Mouse (Mus musculus) left cerebral cortex, postnatal 14 days (tissue): ENCODE results near the gene Tmigd1. TPM values are rescaled to one million over a fixed set of nuclear protein-coding genes. Genes with fewer than 3 reads are reported as not detected.
A peak's percentile ranks its signal among the peaks of the same experiment; 100 is the strongest.

Source experiments
- DNase-seq, 2 experiments: peaks; one replicate each; pipeline ENCODE4 v3.0.0; 2021 to 2022; ENCODE audit warnings: low spot score in 2 of 2, mixed read lengths in 1 of 2
- intact Hi-C: fragments of 180-260 bp; cut with DNase I; formaldehyde crosslinking; loops from one replicate; pipeline ENCODE4 v1.15.1; 2025
- total RNA-seq, 2 experiments: library from RNA; stranded (reverse); gene quantifications; 2 replicates each; pipeline ENCODE4 v1.2.3; 2021

The Tmigd1 gene
- total RNA-seq, 2 experiments from 2014 or later, result not detected

DNA sequence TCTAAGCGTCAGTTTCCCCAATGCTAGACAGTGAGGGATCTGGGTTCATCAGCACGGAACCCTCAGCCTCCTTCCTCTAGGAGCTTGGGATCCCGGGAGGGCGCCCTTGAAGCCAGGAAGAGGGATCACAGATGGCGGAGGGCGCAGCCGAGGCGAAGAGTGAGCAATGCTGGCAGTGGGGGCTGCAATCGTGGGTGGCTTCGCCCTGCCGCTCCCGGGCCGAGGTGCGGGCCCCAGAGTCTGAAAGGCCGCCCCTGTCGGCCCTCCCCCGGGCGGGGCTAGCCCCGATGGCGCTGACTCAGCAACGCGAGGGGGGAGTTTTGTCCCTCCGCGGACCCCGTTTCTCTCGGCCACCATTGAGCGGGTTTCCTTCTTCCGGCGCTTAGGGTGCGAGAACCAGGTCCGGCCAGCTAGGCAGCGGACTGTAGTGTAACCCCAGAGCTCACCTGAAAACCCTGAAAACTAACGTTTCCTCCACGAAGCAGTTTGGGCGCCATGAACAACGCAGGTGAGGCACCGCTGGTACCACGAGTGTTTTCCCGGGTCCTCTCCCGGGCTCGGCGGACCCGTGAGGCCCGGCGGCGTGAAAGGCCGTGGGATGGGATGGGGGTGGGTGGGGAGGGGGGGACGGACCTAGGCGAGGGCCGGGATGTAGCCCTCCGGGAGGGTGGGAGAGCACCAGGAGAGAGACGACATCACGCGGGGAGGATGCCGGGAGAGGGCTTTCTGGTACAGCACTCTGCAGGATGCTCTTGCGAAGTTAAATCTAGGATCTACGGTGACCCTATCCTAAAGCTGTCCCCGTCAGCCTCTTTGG is 43.6 kb downstream of the Tmigd1 start:
- intact Hi-C loops, result loop anchor here (10.0 kb wide), 1 partner anchor 151 kb away; no protein-coding TSS in a partner anchor

DNA sequence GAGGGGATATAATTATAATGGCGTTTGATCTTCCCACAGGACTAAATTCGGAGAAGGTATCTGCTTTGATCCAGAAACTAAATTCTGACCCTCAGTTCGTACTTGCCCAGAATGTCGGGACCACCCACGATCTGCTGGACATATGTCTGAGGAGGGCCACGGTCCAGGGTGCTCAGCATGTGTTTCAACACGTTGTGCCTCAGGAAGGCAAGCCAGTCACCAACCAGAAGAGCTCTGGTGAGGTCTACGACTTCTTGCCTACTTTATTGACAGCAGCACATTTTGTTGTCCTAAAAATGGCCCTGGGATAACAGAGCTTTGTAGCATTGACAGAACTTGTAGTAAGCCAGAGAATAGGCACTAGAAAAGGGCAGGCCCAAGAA is 44.2 kb downstream of the Tmigd1 start:
- intact Hi-C loops, result loop anchor here (10.0 kb wide), 1 partner anchor 151 kb away; no protein-coding TSS in a partner anchor
- DNase-seq, result no peak

More for the DNA sequence above, 43.6 kb downstream of the Tmigd1 start:
- peak; percentile 87 to 93 for DNase-seq

DNA sequence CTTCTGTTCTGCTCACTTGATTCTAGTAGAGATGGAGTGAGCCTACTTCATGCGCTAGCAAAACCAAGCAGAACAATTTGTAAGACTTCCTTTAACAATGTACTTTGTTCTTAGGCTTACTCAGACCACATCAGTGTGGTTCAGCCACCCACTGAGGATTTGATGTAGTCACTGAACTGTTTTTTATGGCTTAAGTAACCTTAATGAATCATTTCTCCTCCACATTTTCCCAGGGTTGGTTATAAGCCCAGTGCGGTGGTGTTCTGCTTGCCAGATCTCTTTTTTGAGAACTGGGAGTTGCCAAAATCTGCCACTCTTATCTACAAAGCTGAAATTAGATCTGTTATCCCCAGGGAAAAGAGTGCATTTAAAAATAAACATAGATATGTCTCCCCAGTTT is 51.6 kb downstream of the Tmigd1 start:
- peak in 1 of 2 experiments; percentile 19 for DNase-seq
- intact Hi-C loops, result no loop called here

DNA sequence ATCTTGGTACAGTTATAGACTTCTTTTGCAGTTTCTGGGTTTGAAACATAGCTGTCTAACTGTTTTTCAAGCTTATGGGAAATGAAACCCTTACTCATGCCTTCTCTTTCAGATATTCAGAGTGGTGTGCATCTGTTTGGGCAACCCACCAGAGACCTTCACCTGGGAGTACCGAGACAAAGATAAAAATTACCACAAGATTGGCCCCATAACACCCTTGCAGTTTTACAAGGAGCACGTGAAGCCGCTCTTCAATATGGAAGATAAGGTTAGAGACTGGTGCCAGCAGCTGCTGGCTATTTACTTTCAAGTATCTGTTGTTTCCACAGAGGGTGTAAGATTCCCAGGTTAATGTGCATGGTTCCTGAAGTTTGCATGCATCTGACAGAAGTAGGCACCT is 63.7 kb downstream of the Tmigd1 start:
- intact Hi-C loops, result no loop called here

More for the DNA sequence above, 63.7 kb downstream of the Tmigd1 start:
- DNase-seq, result no peak

Other genes with a start within 250 kb of the Tmigd1 start
- gene Bhlha9, start 229.7 kb upstream of the Tmigd1 start, total RNA-seq, result 1 to 10 TPM; 3.4 to 4.2 TPM
- gene Trarg1, start 222.4 kb upstream of the Tmigd1 start, total RNA-seq, result under 1 TPM; 0.61 to 0.75 TPM
- gene Gosr1, start 138.6 kb upstream of the Tmigd1 start, total RNA-seq, result 10 to 100 TPM; 43.2 to 46.4 TPM
- gene Cpd, start 55.1 kb upstream of the Tmigd1 start, total RNA-seq, result 10 to 100 TPM; 63.4 to 64.6 TPM
- gene Blmh, start 22.6 kb downstream of the Tmigd1 start, total RNA-seq, result 10 to 100 TPM; 71.9 to 79.7 TPM
- gene Slc6a4, start 96.4 kb downstream of the Tmigd1 start, total RNA-seq, result not detected
- gene Nsrp1, start 176.3 kb downstream of the Tmigd1 start, total RNA-seq, result 10 to 100 TPM; 13.7 to 16.1 TPM